10 mouse cellular contexts compared by ENCODE assay signal in genomic region chr11:12034781-12035180, GRCm38 (mm10). TPM values are rescaled to one million over a fixed set of nuclear protein-coding genes. Genes with fewer than 3 reads are reported as not detected.
DNase-seq lines count a peak whose midpoint lies in the region; ATAC-seq and TF ChIP-seq lines count a peak whose summit lies in the region.
"Had no signal": no experiment of that assay in that cellular context is flagged by ENCODE, and none has a peak within 500 bp of the region (broad histone marks: within the 10 kb centered on the region; RNA-seq: fewer than 3 reads in every experiment).

No protein-coding gene starts in this region.

- peak overlapping the region; percentile 60; the same call in 1 of the 2 replicates for H3K9ac ChIP-seq in hindbrain, embryonic 13.5 days
- H3K9ac ChIP-seq in midbrain, embryonic 11.5 days (ENCODE audit: low read length) = peak overlapping the region; percentile 90

- no peak for TF ChIP-seq POLR2A in thymus, adult 2 months (IDR thresholded peaks at IDR 0.05; ENCODE audit: control insufficient read depth, extremely low read depth, insufficient read depth, low read length, poor library complexity)

- H3K4me3 ChIP-seq in heart, embryonic 10.5 days = peak overlapping the region; percentile 74
- peak overlapping the region; percentile 53 for H3K4me3 ChIP-seq in hindbrain, embryonic 13.5 days
- H3K4me3 ChIP-seq in midbrain, embryonic 11.5 days (ENCODE audit: low read depth, low read length) = peak overlapping the region; percentile 71
- H3K4me3 ChIP-seq in thymus, adult 2 months (ENCODE audit: control insufficient read depth, insufficient read depth, low read length) = no peak overlapping the region

- H3K27me3 ChIP-seq in heart, embryonic 10.5 days (ENCODE audit: insufficient read depth, poor library complexity, severe bottlenecking) = peaks cover 85% of the 10 kb centered on the region
- H3K27me3 ChIP-seq in hindbrain, embryonic 13.5 days = peaks cover 93% of the 10 kb centered on the region
- H3K27me3 ChIP-seq in midbrain, embryonic 11.5 days (ENCODE audit: control insufficient read depth, insufficient read depth, low read length) = peaks cover 89% of the 10 kb centered on the region
- peaks cover 7% of the 10 kb centered on the region; the same call in 1 of the 2 replicates for H3K27me3 ChIP-seq in thymus, adult 2 months (ENCODE audit: control insufficient read depth, insufficient read depth, low read length)

- TF ChIP-seq CTCF in thymus, adult 2 months (IDR thresholded peaks at IDR 0.05; ENCODE audit: borderline replicate concordance, control insufficient read depth, extremely low read depth, insufficient read depth, low read length, poor library complexity) = no peak

- H3K36me3 ChIP-seq in heart, embryonic 10.5 days = peaks cover 17% of the 10 kb centered on the region
- H3K36me3 ChIP-seq in hindbrain, embryonic 13.5 days = no peaks in the 10 kb centered on the region
- no peaks in the 10 kb centered on the region for H3K36me3 ChIP-seq in midbrain, embryonic 11.5 days (ENCODE audit: control insufficient read depth, insufficient read depth, low read length)
- no peaks in the 10 kb centered on the region for H3K36me3 ChIP-seq in thymus, adult 2 months (ENCODE audit: control insufficient read depth, insufficient read depth, low read length)

- WGBS in heart, embryonic 10.5 days = 56% methylated on average over 4 of the region's 4 CpGs
- WGBS in hindbrain, embryonic 13.5 days = 54% methylated on average over 4 of the region's 4 CpGs
- 43% methylated on average over 4 of the region's 4 CpGs for WGBS in midbrain, embryonic 11.5 days
- 82% methylated on average over 4 of the region's 4 CpGs for WGBS in thymus, adult 2 months

- H3K9me3 ChIP-seq in heart, embryonic 10.5 days = no peaks in the 10 kb centered on the region
- H3K9me3 ChIP-seq in hindbrain, embryonic 13.5 days = no peaks in the 10 kb centered on the region
- H3K9me3 ChIP-seq in midbrain, embryonic 11.5 days (ENCODE audit: control insufficient read depth, low read length) = no peaks in the 10 kb centered on the region

- H3K27ac ChIP-seq in heart, embryonic 10.5 days = peak overlapping the region; percentile 96
- H3K27ac ChIP-seq in hindbrain, embryonic 13.5 days = no peak overlapping the region
- H3K27ac ChIP-seq in midbrain, embryonic 11.5 days (ENCODE audit: low read depth, low read length) = no peak overlapping the region
- no peak overlapping the region for H3K27ac ChIP-seq in thymus, adult 2 months (ENCODE audit: control insufficient read depth, insufficient read depth, low read length)

- no peak for ATAC-seq in hindbrain, embryonic 13.5 days (ENCODE audit: low FRiP score)
- ATAC-seq in midbrain, embryonic 11.5 days (ENCODE audit: low FRiP score) = no peak
- no peak for ATAC-seq in erythroid progenitor cell, adult 5-6 weeks (replicated peaks; ENCODE audit: low FRiP score, poor library complexity, severe bottlenecking)

- H3K4me2 ChIP-seq in hindbrain, embryonic 13.5 days = peak overlapping the region; percentile 52
- H3K4me2 ChIP-seq in midbrain, embryonic 11.5 days = peak overlapping the region; percentile 58

- H3K4me1 ChIP-seq in heart, embryonic 10.5 days = peaks cover 6% of the 10 kb centered on the region; the same call in 1 of the 2 replicates
- H3K4me1 ChIP-seq in hindbrain, embryonic 13.5 days (replicated peaks) = peaks cover 16% of the 10 kb centered on the region
- peaks cover 6% of the 10 kb centered on the region; the same call in 1 of the 2 replicates for H3K4me1 ChIP-seq in midbrain, embryonic 11.5 days (ENCODE audit: control insufficient read depth, insufficient read depth, low read length)
- peaks cover 2% of the 10 kb centered on the region; the same call in 1 of the 2 replicates for H3K4me1 ChIP-seq in thymus, adult 2 months (replicated peaks; ENCODE audit: control insufficient read depth, insufficient read depth, low read length)

- DNase-seq in heart, embryonic 10.5 days (ENCODE audit: low spot score) = no peak
- DNase-seq in heart, postnatal 10 days = no peak
- peak; percentile 21 for DNase-seq in embryo, embryonic 10 days (ENCODE audit: low spot score)
- peak; percentile 92 for DNase-seq in midbrain, embryonic 11.5 days (ENCODE audit: low spot score, missing footprints)
- DNase-seq in thymus, adult 2 months = no peak
- DNase-seq in layer of hippocampus, adult 9-10 months (ENCODE audit: low spot score) = no peak
- DNase-seq: adrenal gland, adult 8-10 months; layer of hippocampus, postnatal 36 days had no signal

- intact Hi-C loops in heart, postnatal 10 days (cut with DNase I) = loop anchor here (5.0 kb wide), 1 partner anchor 52 kb away; no protein-coding TSS in a partner anchor

RNA-seq across cellular contexts. Expression of gene Grb10, which starts 3.7 kb away (rescaled TPM):
- 654 and 797 TPM in 2 replicates for polyA plus RNA-seq in heart, embryonic 10.5 days (2016; fragmentation: Nextera tagmentation; extraction: Ambion mirVana)
- total RNA-seq in heart, postnatal 10 days (2021) = 100 to 1,000 TPM; 233 to 235 TPM
- 116 and 124 TPM in 2 replicates for polyA plus RNA-seq in hindbrain, embryonic 13.5 days (2015; fragmentation: Nextera tagmentation; extraction: Ambion mirVana)
- polyA plus RNA-seq in midbrain, embryonic 11.5 days (2014; fragmentation: Nextera tagmentation; extraction: Ambion mirVana) = 133 and 144 TPM in 2 replicates
- 4.7 and 5.8 TPM in 2 replicates for polyA plus RNA-seq in thymus, adult 2 months (2012; rRNA removed)
- 5.9 TPM in 1 of 2 replicates, not detected in the other for total RNA-seq in erythroid progenitor cell, adult 5-6 weeks (2015; ENCODE audit: low replicate concordance)
- total RNA-seq in erythroid progenitor cell, adult 5-6 weeks (2017; ENCODE audit: low replicate concordance) = 0.39 and 2.1 TPM in 2 replicates

Comparison
In these comparisons a context has a peak if more than half of its experiments do, and no peak if none do; other contexts are left out.
1. DNase-seq: peak in embryo, embryonic 10 days (single experiment) and midbrain, embryonic 11.5 days (single experiment); none in heart, embryonic 10.5 days (single experiment), heart, postnatal 10 days (0 of 2), thymus, adult 2 months (single experiment) and layer of hippocampus, adult 9-10 months (single experiment).
2. RNA of gene Grb10, which starts 3.7 kb away (polyA plus RNA-seq): 654 to 797 TPM in heart, embryonic 10.5 days, 133 to 144 TPM in midbrain, embryonic 11.5 days and 116 to 124 TPM in hindbrain, embryonic 13.5 days; 4.7 to 5.8 TPM in thymus, adult 2 months; every median in the first group is over 10 times any median in the second.